Mouse (Mus musculus) spleen, adult 2 months (tissue): ENCODE data around the gene Rai1.

Experiments used
- CTCF ChIP-seq: fragments of 200-500 bp; IDR thresholded peaks from 2 replicates; pipeline ENCODE4 v1.5.1; 2011; ENCODE audit warnings: mild to moderate bottlenecking, inconsistent platforms; ENCODE audit not compliant: insufficient read depth, insufficient read length, insufficient replicate concordance; ENCODE audit errors: extremely low read depth
- POLR2A ChIP-seq: fragments of 200-500 bp; IDR thresholded peaks from 2 replicates; pipeline ENCODE4 v1.6.1; 2011; ENCODE audit warnings: low read depth, low read length, inconsistent platforms

DNA sequence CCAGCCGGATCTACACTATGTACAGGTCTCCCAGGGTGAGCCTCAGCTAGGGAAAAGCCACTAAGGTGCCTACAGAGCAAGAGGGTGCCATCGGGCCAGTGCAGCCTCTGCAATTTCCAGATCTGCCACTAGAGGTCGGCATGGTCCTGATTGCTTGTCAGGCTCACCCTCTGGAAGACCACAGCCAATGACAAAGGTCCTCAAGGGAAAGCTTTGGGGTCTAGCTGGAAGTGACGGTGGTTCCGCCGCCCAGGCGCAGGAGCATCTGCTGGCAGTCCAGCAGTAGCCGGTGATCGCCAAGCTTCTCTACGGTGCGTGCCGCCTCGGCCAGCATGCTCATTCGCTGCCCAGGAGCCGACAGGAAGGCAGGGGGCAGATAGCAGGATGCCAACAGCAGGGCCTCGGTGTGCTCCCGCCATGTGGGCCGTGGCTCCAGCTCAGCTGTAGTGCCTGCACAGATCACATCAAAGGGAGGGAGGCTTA, 94.9 kb downstream of the Rai1 start:
- TF ChIP-seq POLR2A (no peak), CTCF (peak; percentile 94)
